Mouse (Mus musculus) NIH3T3 (cell line): Measurements from ENCODE around the gene Pdgfb.

Source experiments
- DNase-seq: peaks from one replicate; pipeline ENCODE4 v3.0.0-alpha.2; 2012; ENCODE audit warnings: low read depth

Pdgfb gene

GRCm38 (mm10) chr15:79958418-79958817 lies 56.4 kb downstream of the Pdgfb start:
- no peak for DNase-seq

GRCm38 (mm10) chr15:79956559-79956958 lies 58.2 kb downstream of the Pdgfb start:
- DNase-seq, result no peak

- DNase-seq, result no peak
Measured at GRCm38 (mm10) chr15:79953470-79953869, 61.3 kb downstream of the Pdgfb start.

- no peak for DNase-seq
Measured at GRCm38 (mm10) chr15:79952504-79953231, 62.1 kb downstream of the Pdgfb start.

GRCm38 (mm10) chr15:79951730-79952503 lies 62.9 kb downstream of the Pdgfb start:
- DNase-seq, result no peak

GRCm38 (mm10) chr15:79951226-79951625 lies 63.6 kb downstream of the Pdgfb start:
- DNase-seq, result no peak

- peak; percentile 73 for DNase-seq
Measured at GRCm38 (mm10) chr15:79950250-79951025, 64.3 kb downstream of the Pdgfb start.

GRCm38 (mm10) chr15:79947681-79948080 lies 67.1 kb downstream of the Pdgfb start:
- peak; percentile 50 for DNase-seq

- DNase-seq, result no peak
Measured at GRCm38 (mm10) chr15:79946790-79947189, 68.0 kb downstream of the Pdgfb start.

- peak; percentile 96 for DNase-seq
Measured at GRCm38 (mm10) chr15:79946022-79946421, 68.8 kb downstream of the Pdgfb start.
